In the genomic region with DNA sequence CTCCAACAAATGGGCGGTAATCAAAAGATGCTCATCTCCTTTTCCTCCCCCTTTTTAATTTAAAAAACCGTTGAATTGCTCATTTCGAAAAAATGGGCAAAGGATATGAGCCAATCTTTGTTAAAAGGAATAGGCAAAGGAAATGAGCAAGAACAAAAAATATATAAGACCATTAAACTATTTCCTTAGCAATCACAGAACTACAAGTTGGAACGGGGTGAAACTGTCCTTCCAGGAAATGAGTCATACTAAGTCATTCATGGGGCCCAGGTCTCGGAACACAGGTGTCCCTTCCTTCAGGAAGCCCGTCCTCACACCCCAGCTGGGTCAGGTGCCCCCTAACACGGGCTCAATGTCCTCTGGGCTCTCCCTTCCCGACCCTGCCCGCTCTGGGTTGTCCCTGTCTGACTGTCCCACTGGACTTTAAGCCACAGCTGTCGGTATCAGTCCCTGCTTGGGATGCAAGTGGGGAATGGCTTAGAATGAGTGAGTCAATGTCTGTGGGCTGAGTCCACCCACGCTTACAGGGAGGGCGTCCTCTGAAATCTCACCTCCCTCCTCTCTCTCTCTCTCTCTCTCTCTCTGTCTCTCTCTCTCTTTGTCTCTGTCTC, we compare ENCODE assay signal across 8 mouse cellular contexts. TPM values are rescaled to one million over a fixed set of nuclear protein-coding genes. Genes with fewer than 3 reads are reported as not detected.
DNase-seq lines count a peak whose midpoint lies in the region; ATAC-seq and TF ChIP-seq lines count a peak whose summit lies in the region.

Gene Ercc1, plus strand, starts transcription at position 542 of the 611 bp plus-strand sequence.

- no peak for DNase-seq in kidney, postnatal 36 days
- DNase-seq in ES-E14 (ENCODE audit: low read depth, low spot score), result no peak
- DNase-seq in forebrain, embryonic 10.5 days (ENCODE audit: extremely low spot score, low spot score), result no peak
- DNase-seq in heart, postnatal 14 days, result peak in 1 of 2 experiments; percentile 28
- peak; percentile 41 for DNase-seq in limb, embryonic 11.5 days (ENCODE audit: low spot score)
- DNase-seq in embryo, embryonic 9.5 days (ENCODE audit: extremely low spot score), result no peak

- peak within 1 kb of the TSS; percentile 93 for H3K9ac ChIP-seq in kidney, embryonic 16.5 days (replicated peaks; ENCODE audit: low read length)
- peak within 1 kb of the TSS; percentile 88 for H3K9ac ChIP-seq in ES-E14 (ENCODE audit: insufficient read depth, low read depth, low read length, poor library complexity, severe bottlenecking)
- H3K9ac ChIP-seq in limb, embryonic 11.5 days (ENCODE audit: low read length), result peak within 1 kb of the TSS; percentile 77

- intact Hi-C loops in heart, postnatal 14 days (cut with DNase I), result loop anchor here (5.0 kb wide), 1 partner anchor 167 kb away; the partner anchor contains the start of gene Eml2

- peak; percentile 3; the same call in 1 of the 2 replicates for ATAC-seq in kidney, embryonic 16.5 days (ENCODE audit: low FRiP score, low TSS enrichment)
- ATAC-seq in limb, embryonic 11.5 days (ENCODE audit: insufficient number of reproducible peaks, low FRiP score, low TSS enrichment, low read depth), result no peak; the same call in 1 of the 2 replicates
- ATAC-seq in neutrophil, adult 5-6 weeks (ENCODE audit: extremely low read depth, insufficient number of reproducible peaks, low FRiP score, poor library complexity, severe bottlenecking), result no peak

- peak within 1 kb of the TSS; percentile 87 for H3K4me2 ChIP-seq in kidney, embryonic 16.5 days (replicated peaks; ENCODE audit: low read depth, low read length)
- peak within 1 kb of the TSS; percentile 77 for H3K4me2 ChIP-seq in limb, embryonic 11.5 days (ENCODE audit: low read depth, severe bottlenecking)

- peak within 1 kb of the TSS; percentile 89 for H3K4me3 ChIP-seq in kidney, embryonic 16.5 days (ENCODE audit: low read length)
- peak within 1 kb of the TSS; percentile 84 to 99 for H3K4me3 ChIP-seq in ES-E14 (ENCODE audit: insufficient read depth in 1 of 2, low read depth in 1 of 2, low read length in 2 of 2, poor library complexity in 1 of 2, severe bottlenecking in 1 of 2)
- peak within 1 kb of the TSS; percentile 75 for H3K4me3 ChIP-seq in forebrain, embryonic 10.5 days
- peak within 1 kb of the TSS; percentile 59 for H3K4me3 ChIP-seq in limb, embryonic 11.5 days (ENCODE audit: low read depth, low read length)

- H3K9me3 ChIP-seq in kidney, embryonic 16.5 days (ENCODE audit: low read length), result no peaks in the 10 kb centered on the region
- H3K9me3 ChIP-seq in ES-E14 (ENCODE audit: control insufficient read depth, insufficient read depth, low read depth, low read length), result no peaks in the 10 kb centered on the region
- H3K9me3 ChIP-seq in forebrain, embryonic 10.5 days, result no peaks in the 10 kb centered on the region
- H3K9me3 ChIP-seq in limb, embryonic 11.5 days (ENCODE audit: control insufficient read depth, low read length), result no peaks in the 10 kb centered on the region

- peaks cover 38% of the 10 kb centered on the region for H3K4me1 ChIP-seq in kidney, embryonic 16.5 days (ENCODE audit: insufficient read depth, low read length)
- peaks cover 4 to 25% of the 10 kb centered on the region in 2 experiments; a peak in 3 of 4 replicates for H3K4me1 ChIP-seq in ES-E14 (ENCODE audit: control insufficient read depth in 2 of 2, insufficient read depth in 2 of 2, low read length in 2 of 2, poor library complexity in 1 of 2)
- peaks cover 46% of the 10 kb centered on the region for H3K4me1 ChIP-seq in forebrain, embryonic 10.5 days
- H3K4me1 ChIP-seq in limb, embryonic 11.5 days (ENCODE audit: control insufficient read depth, insufficient read depth, low read length), result peaks cover 15% of the 10 kb centered on the region

- 20% methylated on average over 12 of the region's 12 CpGs for WGBS in kidney, embryonic 16.5 days
- 29% methylated on average over 12 of the region's 12 CpGs for WGBS in forebrain, embryonic 10.5 days
- 31% methylated on average over 12 of the region's 12 CpGs for WGBS in limb, embryonic 11.5 days

- H3K27ac ChIP-seq in kidney, embryonic 16.5 days (ENCODE audit: low read length), result peak within 1 kb of the TSS; percentile 97
- H3K27ac ChIP-seq in ES-E14 (ENCODE audit: insufficient read depth, low read depth, low read length, poor library complexity, severe bottlenecking), result peak within 1 kb of the TSS; percentile 85
- peak within 1 kb of the TSS; percentile 94 for H3K27ac ChIP-seq in forebrain, embryonic 10.5 days
- peak within 1 kb of the TSS; percentile 83 for H3K27ac ChIP-seq in limb, embryonic 11.5 days (replicated peaks; ENCODE audit: low read depth, low read length)

- in situ Hi-C loops in ES-E14 (cut with MboI; ENCODE audit: low sequenced_read_pairs in 2 of 2, unreplicated experiment in 2 of 2), result no loop called here

- peaks cover 13% of the 10 kb centered on the region for H3K27me3 ChIP-seq in kidney, embryonic 16.5 days (ENCODE audit: insufficient read depth, low read length)
- peaks cover 17% of the 10 kb centered on the region for H3K27me3 ChIP-seq in forebrain, embryonic 10.5 days (ENCODE audit: poor library complexity, severe bottlenecking)
- H3K27me3 ChIP-seq in limb, embryonic 11.5 days (ENCODE audit: control insufficient read depth, insufficient read depth, low read length), result peaks cover 13% of the 10 kb centered on the region

- H3K36me3 ChIP-seq in kidney, embryonic 16.5 days (ENCODE audit: insufficient read depth, low read length), result peaks cover 7% of the 10 kb centered on the region
- H3K36me3 ChIP-seq in ES-E14 (ENCODE audit: control insufficient read depth, insufficient read depth, low read length, poor library complexity, severe bottlenecking), result 0 out of 2 replicates have a peak, but pooled peaks cover 4% of the 10 kb centered on the region
- peaks cover 15% of the 10 kb centered on the region for H3K36me3 ChIP-seq in forebrain, embryonic 10.5 days (replicated peaks)
- no peaks in the 10 kb centered on the region for H3K36me3 ChIP-seq in limb, embryonic 11.5 days (ENCODE audit: control insufficient read depth, insufficient read depth, low read length)

TF ChIP-seq in ES-E14, 5 proteins besides CTCF, POLR2A, EP300 and RAD21:
- no peak for TF ChIP-seq ZNF384 (IDR thresholded peaks at IDR 0.05; ENCODE audit: low read depth, low read length)
- no peak for TF ChIP-seq CHD2 (IDR thresholded peaks at IDR 0.05; ENCODE audit: low read depth, low read length)
- TF ChIP-seq MAFK (IDR thresholded peaks at IDR 0.05; ENCODE audit: insufficient read depth, low read depth, low read length), result no peak
- TF ChIP-seq HCFC1 (IDR thresholded peaks at IDR 0.05; ENCODE audit: borderline replicate concordance, insufficient read depth, low read length), result no peak
- TF ChIP-seq ZC3H11A (IDR thresholded peaks at IDR 0.05; ENCODE audit: borderline replicate concordance, low read depth, low read length), result no peak

RNA-seq across cellular contexts. Expression of gene Ercc1, which starts in this region (rescaled TPM):
- 81.8 and 86.1 TPM in 2 replicates for polyA plus RNA-seq in kidney, embryonic 16.5 days (2015; fragmentation: Nextera tagmentation; extraction: Ambion mirVana)
- total RNA-seq in ES-E14 (2012; rRNA removed), result 48.0 and 53.2 TPM in 2 replicates
- polyA plus RNA-seq in forebrain, embryonic 10.5 days (2016; fragmentation: Nextera tagmentation; extraction: Ambion mirVana), result 95.3 and 96.1 TPM in 2 replicates
- 10 to 100 TPM; 41.1 to 48.0 TPM for total RNA-seq in heart, postnatal 14 days (2021)
- 104 and 114 TPM in 2 replicates for polyA plus RNA-seq in limb, embryonic 11.5 days (2014; fragmentation: Nextera tagmentation; extraction: Ambion mirVana)
- total RNA-seq in neutrophil, adult 5-6 weeks (2017), result 19.6 and 28.2 TPM in 2 replicates
